Mouse (Mus musculus): ENCODE measurements around the gene Usp3. TPM values are rescaled to one million over a fixed set of nuclear protein-coding genes. Genes with fewer than 3 reads are reported as not detected.

The Usp3 gene
- total RNA-seq, 2 experiments from 2014 or later, result 60.0 to 71.8 TPM

GRCm38 (mm10) chr9:66575041-66575877, 17.7 kb downstream of the Usp3 start:
- DNase-seq (ENCODE audit: low spot score in 2 of 2), result no peak

GRCm38 (mm10) chr9:66571986-66572700, 20.8 kb downstream of the Usp3 start:
- no peak for DNase-seq (ENCODE audit: low spot score in 2 of 2)

GRCm38 (mm10) chr9:66562215-66562614, 30.7 kb downstream of the Usp3 start:
- DNase-seq (ENCODE audit: low spot score in 2 of 2), result no peak

- DNase-seq (ENCODE audit: low spot score in 2 of 2), result no peak
These were observed 31.4 kb downstream of the Usp3 start for GRCm38 (mm10) chr9:66561496-66561895.

GRCm38 (mm10) chr9:66560728-66561127, 32.2 kb downstream of the Usp3 start:
- DNase-seq (ENCODE audit: low spot score in 2 of 2), result no peak

- no peak for DNase-seq (ENCODE audit: low spot score in 2 of 2)
These were observed 32.6 kb downstream of the Usp3 start for GRCm38 (mm10) chr9:66560295-66560694.

GRCm38 (mm10) chr9:66558971-66559370, 34.0 kb downstream of the Usp3 start:
- DNase-seq (ENCODE audit: low spot score in 2 of 2), result no peak

GRCm38 (mm10) chr9:66542785-66543184, 50.2 kb downstream of the Usp3 start:
- DNase-seq (ENCODE audit: low spot score in 2 of 2), result no peak

- DNase-seq (ENCODE audit: low spot score in 2 of 2), result no peak
These were observed 71.3 kb downstream of the Usp3 start for GRCm38 (mm10) chr9:66521595-66521994.

GRCm38 (mm10) chr9:66520299-66520698, 72.6 kb downstream of the Usp3 start:
- DNase-seq (ENCODE audit: low spot score in 2 of 2), result no peak

GRCm38 (mm10) chr9:66518901-66519300, 74.0 kb downstream of the Usp3 start:
- DNase-seq (ENCODE audit: low spot score in 2 of 2), result no peak

- no peak for DNase-seq (ENCODE audit: low spot score in 2 of 2)
These were observed 74.7 kb downstream of the Usp3 start for GRCm38 (mm10) chr9:66518251-66518650.

- DNase-seq (ENCODE audit: low spot score in 2 of 2), result no peak
These were observed 75.2 kb downstream of the Usp3 start for GRCm38 (mm10) chr9:66517746-66518145.

GRCm38 (mm10) chr9:66516296-66516940, 76.5 kb downstream of the Usp3 start:
- DNase-seq (ENCODE audit: low spot score in 2 of 2), result no peak

GRCm38 (mm10) chr9:66515680-66516210, 77.2 kb downstream of the Usp3 start:
- DNase-seq (ENCODE audit: low spot score in 2 of 2), result no peak

GRCm38 (mm10) chr9:66515115-66515514, 77.8 kb downstream of the Usp3 start:
- DNase-seq (ENCODE audit: low spot score in 2 of 2), result no peak

- no peak for DNase-seq (ENCODE audit: low spot score in 2 of 2)
These were observed 78.6 kb downstream of the Usp3 start, which contains the start of gene Fbxl22 for GRCm38 (mm10) chr9:66514256-66514770. Gene Fbxl22, minus strand, starts transcription at chr9:66514593.

GRCm38 (mm10) chr9:66513661-66514255, 79.2 kb downstream of the Usp3 start:
- no peak for DNase-seq (ENCODE audit: low spot score in 2 of 2)

- DNase-seq (ENCODE audit: low spot score in 2 of 2), result no peak
These were observed 79.8 kb downstream of the Usp3 start for GRCm38 (mm10) chr9:66513150-66513549.

- peak; percentile 47 to 69 for DNase-seq (ENCODE audit: low spot score in 2 of 2)
These were observed 80.6 kb downstream of the Usp3 start for GRCm38 (mm10) chr9:66512351-66512671.
